Mouse (Mus musculus) heart, adult 2 months (tissue): ENCODE data around the gene Plxdc2. TPM values are rescaled to one million over a fixed set of nuclear protein-coding genes. Genes with fewer than 3 reads are reported as not detected.
A peak's percentile ranks its signal among the peaks of the same experiment; 100 is the strongest.

Source experiments
- DNase-seq, 2 experiments: peaks; one replicate each; pipeline ENCODE4 v3.0.0; 2021
- H3K27ac ChIP-seq: fragments of 200-600 bp; 2 replicates; pipeline ENCODE4 v1.8.1; 2022
- H3K27me3 ChIP-seq: fragments of 200-500 bp; 2 replicates; pipeline ENCODE4 v1.6.1; 2012; ENCODE audit warnings: mild to moderate bottlenecking, low read length, inconsistent platforms, mixed read lengths; ENCODE audit not compliant: control insufficient read depth, insufficient read depth
- H3K36me3 ChIP-seq: fragments of 200-500 bp; 2 replicates; pipeline ENCODE4 v1.6.1; 2012; ENCODE audit warnings: low read length, inconsistent platforms; ENCODE audit not compliant: control insufficient read depth, insufficient read depth
- H3K4me1 ChIP-seq: fragments of 200-500 bp; 2 replicates; pipeline ENCODE4 v1.6.1; 2011; ENCODE audit warnings: low read length; ENCODE audit not compliant: control insufficient read depth, insufficient read depth
- H3K4me3 ChIP-seq: fragments of 200-600 bp; 2 replicates; pipeline ENCODE4 v1.8.1; 2022
- H3K79me2 ChIP-seq: fragments of 200-500 bp; replicated peaks from 2 replicates; pipeline ENCODE4 v1.6.1; 2012; ENCODE audit warnings: mild to moderate bottlenecking, inconsistent platforms, low read length, moderate library complexity, mixed read lengths; ENCODE audit not compliant: control insufficient read depth, insufficient read depth
- H3K9ac ChIP-seq: fragments of 200-500 bp; 2 replicates; pipeline ENCODE4 v1.6.1; 2012; ENCODE audit warnings: low read depth, mild to moderate bottlenecking, control low read depth, inconsistent platforms, low read length, mixed read lengths
- CTCF ChIP-seq: fragments of 200-600 bp; IDR thresholded peaks from 2 replicates; pipeline ENCODE4 v1.8.1; 2022; ENCODE audit warnings: antibody characterized with exemption, mild to moderate bottlenecking, moderate library complexity
- EP300 ChIP-seq: fragments of 200-500 bp; IDR thresholded peaks from 2 replicates; pipeline ENCODE4 v1.6.1; 2011; ENCODE audit warnings: low read depth, low read length, control low read depth; ENCODE audit not compliant: insufficient read depth
- POLR2A ChIP-seq: fragments of 200-500 bp; IDR thresholded peaks from 2 replicates; pipeline ENCODE4 v1.6.1; 2011; ENCODE audit warnings: mild to moderate bottlenecking, low read depth, low read length, control low read depth; ENCODE audit not compliant: insufficient read depth
- WGBS: fragments of 180-500 bp; shearing (Covaris S2); methylation state at CpG from one replicate; pipeline ENCODE4 v1.1.7; 2018; 5-methylcytosine and 5-hydroxymethylcytosine counted together
- intact Hi-C: fragments of 180-260 bp; cut with DNase I; formaldehyde crosslinking; loops from one replicate; pipeline ENCODE4 v1.15.1; 2025
- polyA plus RNA-seq: library from polyadenylated mRNA; depleted of rRNA; stranded (reverse); fragments of >200 nt; gene quantifications from 2 replicates; pipeline ENCODE4 v1.2.3, GENCODE M21; 2012
- total RNA-seq, 2 experiments: library from RNA; stranded (reverse); gene quantifications; 2 replicates each; pipeline ENCODE4 v1.2.3; 2021

The Plxdc2 gene
- total and polyA plus RNA-seq, 3 experiments = 7.0 to 21.8 (median 17.2) TPM

DNA sequence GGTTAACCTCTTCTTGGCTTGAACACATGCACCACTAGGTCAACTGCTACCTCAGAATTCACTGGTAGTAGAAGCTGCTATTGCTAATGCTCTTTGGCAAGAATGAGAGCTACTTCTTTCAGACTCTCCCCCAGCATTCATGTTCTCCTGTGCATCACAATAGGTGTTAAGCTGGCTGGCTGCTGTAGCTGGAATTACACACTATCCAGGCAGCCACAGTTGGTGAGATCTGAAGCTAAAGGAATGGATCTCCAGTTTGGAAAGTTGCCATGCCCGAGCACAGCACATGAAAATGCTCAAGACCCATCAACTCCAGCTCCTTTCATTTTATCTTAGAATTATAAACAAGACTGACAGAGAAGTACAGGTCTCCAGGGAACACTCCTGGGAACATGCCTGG lies 103.4 kb downstream of the Plxdc2 start:
- intact Hi-C loops = loop anchor here (10.0 kb wide), 1 partner anchor 455 kb away; no protein-coding TSS in a partner anchor
- Histone ChIP-seq H3K79me2 (no peaks in the 10 kb centered on the region), H3K4me3 (no peak overlapping the region), H3K27me3 (no peaks in the 10 kb centered on the region), H3K27ac (no peak overlapping the region), H3K4me1 (peaks cover 2% of the 10 kb centered on the region), H3K36me3 (no peaks in the 10 kb centered on the region), H3K9ac (no peak overlapping the region)
- DNase-seq = no peak
- 17% methylated on average over 1 of the region's 1 CpGs for WGBS
- no peak for TF ChIP-seq CTCF
- no peak for TF ChIP-seq POLR2A
- TF ChIP-seq EP300 = no peak

DNA sequence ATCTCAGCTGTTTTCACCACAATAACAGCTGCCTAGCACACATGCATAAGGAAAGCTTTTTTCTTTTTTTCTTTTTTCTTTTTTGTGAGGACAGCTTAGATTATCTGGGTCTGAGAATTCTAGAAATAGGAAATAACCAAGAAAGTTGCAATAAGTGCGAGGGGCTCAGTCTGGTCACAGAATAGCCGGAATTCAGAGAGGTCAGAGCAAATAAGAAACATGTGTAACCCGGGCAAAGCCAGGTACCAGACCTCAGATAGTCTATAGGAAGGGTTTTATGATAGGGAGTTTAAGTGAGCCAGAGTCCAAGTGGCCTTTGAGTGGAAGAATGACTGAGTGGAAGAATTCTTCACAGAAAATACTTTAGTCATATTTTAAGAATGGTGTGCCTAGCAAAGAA lies 114.0 kb downstream of the Plxdc2 start:
- no peaks in the 10 kb centered on the region for H3K27me3 ChIP-seq
- DNase-seq = no peak
- no peak overlapping the region for H3K27ac ChIP-seq
- no peak for TF ChIP-seq EP300
- H3K4me3 ChIP-seq = no peak overlapping the region
- 73% methylated on average over 3 of the region's 3 CpGs for WGBS
- H3K36me3 ChIP-seq = no peaks in the 10 kb centered on the region
- no peak overlapping the region for H3K9ac ChIP-seq
- intact Hi-C loops = no loop called here
- H3K79me2 ChIP-seq = no peaks in the 10 kb centered on the region
- H3K4me1 ChIP-seq = no peaks in the 10 kb centered on the region

DNA sequence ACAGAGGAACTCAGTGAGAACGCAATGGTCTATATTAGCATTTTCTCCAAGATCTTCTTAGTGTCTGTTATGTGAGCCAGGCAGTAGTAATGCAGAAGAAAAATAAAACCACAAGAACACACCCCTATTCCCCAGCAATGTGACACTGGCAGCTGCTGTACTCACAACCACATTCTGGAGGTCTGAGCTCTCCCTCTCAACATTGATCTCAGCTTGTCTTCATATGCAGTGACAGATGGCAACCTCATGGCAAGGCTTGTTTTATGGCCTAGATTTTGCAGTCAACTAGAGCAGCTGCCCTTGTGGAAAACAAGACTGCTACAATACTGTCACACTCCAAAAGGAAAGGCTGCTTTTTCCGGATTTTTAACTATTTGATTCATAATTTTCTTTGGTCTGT lies 127.8 kb downstream of the Plxdc2 start:
- Histone ChIP-seq H3K27me3 (no peaks in the 10 kb centered on the region), H3K4me1 (no peaks in the 10 kb centered on the region), H3K27ac (no peak overlapping the region), H3K4me3 (no peak overlapping the region), H3K36me3 (no peaks in the 10 kb centered on the region), H3K9ac (no peak overlapping the region), H3K79me2 (no peaks in the 10 kb centered on the region)
- WGBS = 80% methylated on average over 2 of the region's 2 CpGs
- no peak for DNase-seq
- TF ChIP-seq EP300 = no peak
- no peak for TF ChIP-seq POLR2A
- TF ChIP-seq CTCF = no peak
- intact Hi-C loops = no loop called here

DNA sequence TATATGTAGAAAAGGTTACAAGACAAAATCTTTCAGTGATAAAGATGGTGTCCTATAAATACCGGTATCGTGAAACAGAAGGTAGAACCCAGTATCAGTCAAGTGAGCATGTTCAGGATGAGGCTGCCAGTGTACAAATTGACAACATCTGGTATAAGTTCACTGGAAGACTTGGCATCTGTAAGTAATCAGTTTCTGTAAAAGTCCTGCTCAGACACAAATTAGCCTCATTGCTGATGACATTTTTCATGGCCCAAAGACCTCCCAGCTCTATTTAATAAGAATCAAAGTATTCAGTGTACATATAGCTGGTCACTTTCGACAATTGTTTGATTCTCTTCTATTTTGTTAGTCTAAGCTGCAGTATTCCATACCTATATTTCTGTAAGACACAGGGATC lies 129.9 kb downstream of the Plxdc2 start:
- H3K9ac ChIP-seq = no peak overlapping the region
- DNase-seq = no peak
- no peaks in the 10 kb centered on the region for H3K27me3 ChIP-seq
- H3K27ac ChIP-seq = no peak overlapping the region
- no peaks in the 10 kb centered on the region for H3K36me3 ChIP-seq
- TF ChIP-seq POLR2A = no peak
- TF ChIP-seq EP300 = no peak
- intact Hi-C loops = no loop called here
- no peaks in the 10 kb centered on the region for H3K79me2 ChIP-seq
- no peak overlapping the region for H3K4me3 ChIP-seq
- 74% methylated on average over 3 of the region's 3 CpGs for WGBS
- H3K4me1 ChIP-seq = no peaks in the 10 kb centered on the region

DNA sequence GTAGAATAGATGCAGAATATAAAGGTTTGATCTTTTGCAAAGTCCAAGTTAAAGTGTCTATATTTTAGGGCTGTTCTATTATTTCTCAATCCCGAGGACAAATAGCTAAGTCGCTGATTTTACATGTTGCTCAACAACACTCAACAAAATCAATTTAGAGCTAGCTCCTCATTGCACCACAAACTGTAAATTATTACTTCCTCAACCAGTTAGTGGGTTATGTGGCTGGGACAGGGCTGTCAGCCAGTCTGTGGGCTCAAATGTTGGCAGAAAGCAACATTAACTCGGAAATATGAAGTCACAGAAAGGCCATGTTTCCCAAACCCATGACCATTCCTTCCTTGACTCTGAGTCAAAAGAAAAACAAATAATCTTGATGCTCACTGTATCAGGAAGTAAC lies 135.1 kb downstream of the Plxdc2 start:
- Histone ChIP-seq H3K9ac (no peak overlapping the region), H3K27me3 (no peaks in the 10 kb centered on the region), H3K27ac (no peak overlapping the region), H3K36me3 (no peaks in the 10 kb centered on the region), H3K4me1 (no peaks in the 10 kb centered on the region), H3K4me3 (no peak overlapping the region), H3K79me2 (no peaks in the 10 kb centered on the region)
- 45% methylated on average over 3 of the region's 3 CpGs for WGBS
- DNase-seq = peak in 1 of 2 experiments; percentile 3
- intact Hi-C loops = no loop called here
- TF ChIP-seq POLR2A = no peak
- no peak for TF ChIP-seq CTCF
- no peak for TF ChIP-seq EP300

DNA sequence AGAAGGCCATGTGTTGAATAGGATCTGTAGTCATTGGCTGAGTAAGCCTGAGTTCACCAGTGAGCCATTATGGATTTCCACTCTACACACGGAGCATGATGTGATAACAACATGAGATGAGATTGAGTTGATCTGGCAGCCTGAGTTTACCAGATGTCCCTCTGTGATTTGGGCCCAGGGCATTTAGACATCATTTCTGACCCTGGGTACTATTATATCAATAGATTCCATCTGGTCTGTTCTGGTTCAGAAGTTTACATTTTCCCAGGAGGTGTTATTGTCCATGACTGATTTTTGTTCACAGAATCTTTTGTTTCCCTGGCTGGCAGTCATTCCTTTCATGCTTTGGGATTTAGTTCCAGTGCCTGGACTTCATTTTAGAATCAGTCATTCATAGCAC lies 146.7 kb downstream of the Plxdc2 start:
- DNase-seq = no peak
- H3K4me3 ChIP-seq = no peak overlapping the region
- TF ChIP-seq EP300 (no peak), POLR2A (no peak), CTCF (no peak)
- H3K4me1 ChIP-seq = no peaks in the 10 kb centered on the region
- 60% methylated on average over 1 of the region's 1 CpGs for WGBS
- H3K27ac ChIP-seq = no peak overlapping the region
- intact Hi-C loops = no loop called here
- H3K27me3 ChIP-seq = no peaks in the 10 kb centered on the region
- no peaks in the 10 kb centered on the region for H3K36me3 ChIP-seq
- no peaks in the 10 kb centered on the region for H3K79me2 ChIP-seq
- no peak overlapping the region for H3K9ac ChIP-seq
